Mouse (Mus musculus) adipose tissue, adult 10 weeks (tissue): ENCODE results near the gene Fcho2. TPM values are rescaled to one million over a fixed set of nuclear protein-coding genes. Genes with fewer than 3 reads are reported as not detected.

ENCODE experiments used
- polyA plus RNA-seq: library from polyadenylated mRNA; stranded (reverse); fragments of 350-450 nt; fragmentation: Illumina TruSeq; extraction: RNeasy Lipid Tissue Mini Kit (QIAGEN cat#74804); gene quantifications from one replicate; pipeline ENCODE4 v1.2.3, GENCODE M21; 2014; ENCODE audit warnings: low read depth, low replicate concordance

The Fcho2 gene
- 28.4 TPM for polyA plus RNA-seq

DNA sequence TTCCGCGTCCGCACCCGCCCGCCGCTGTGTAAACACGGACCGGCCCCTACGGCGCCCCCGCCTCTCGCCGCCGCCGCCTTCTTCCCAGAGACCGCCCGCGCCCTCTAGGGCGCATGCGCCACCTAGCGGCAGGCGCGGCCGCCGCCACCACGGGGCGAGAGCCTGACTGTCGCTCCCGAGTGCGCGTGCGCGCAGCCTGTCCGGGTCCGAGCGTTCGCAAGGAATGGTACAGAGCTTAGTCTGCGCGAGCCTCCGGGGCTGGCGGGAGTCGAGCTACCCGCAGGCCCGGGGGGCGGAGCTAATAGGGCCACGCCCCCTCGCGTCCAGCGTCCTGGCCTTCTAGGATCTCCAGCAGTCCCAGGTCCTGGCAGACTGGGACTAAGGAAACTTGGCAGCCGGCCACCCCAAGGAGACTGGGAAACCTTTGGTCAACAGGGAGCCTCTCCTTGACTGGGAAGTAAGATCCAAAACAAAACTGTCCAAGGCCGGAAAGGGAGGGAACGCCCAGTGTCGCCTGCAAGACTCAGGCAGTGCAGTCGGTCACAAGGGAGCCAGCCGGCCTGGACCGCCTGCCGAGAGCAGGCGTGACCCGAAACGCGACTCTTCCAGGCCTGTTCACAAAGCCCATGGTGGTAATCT is at the start of gene Fcho2:
Gene Fcho2 (minus strand): TSS at position 303 of the 639 bp plus-strand sequence.

GRCm38 (mm10) chr13:98694773-98695314 is 120.4 kb downstream of the Fcho2 start, which contains the start of gene Tmem171:
Gene Tmem171 (minus strand): TSS chr13:98694834.

Other genes with a start within 250 kb of the Fcho2 start
- gene Tmem174, start 178.0 kb downstream of the Fcho2 start, polyA plus RNA-seq, result 0.17 TPM
- not detected for gene Tmem171, start 120.6 kb downstream of the Fcho2 start, polyA plus RNA-seq
- 42.2 TPM for gene Tnpo1, start 110.9 kb upstream of the Fcho2 start, polyA plus RNA-seq
- 10.5 TPM for gene 1700024P04Rik, start 169.1 kb upstream of the Fcho2 start, polyA plus RNA-seq